Mouse (Mus musculus) urinary bladder, adult 18-20 months (tissue): ENCODE results near the gene 1700007K13Rik.
"Not testable (repeated sequence)": the region's sequence is repeated elsewhere in the genome, so short reads cannot be mapped to it uniquely, and the experiment has no call there.

ENCODE experiments used
- DNase-seq, 2 experiments: peaks; one replicate each; pipeline ENCODE4 v3.0.0; 2022; ENCODE audit warnings: low spot score in 2 of 2, mixed read lengths in 2 of 2

The 1700007K13Rik gene

DNA sequence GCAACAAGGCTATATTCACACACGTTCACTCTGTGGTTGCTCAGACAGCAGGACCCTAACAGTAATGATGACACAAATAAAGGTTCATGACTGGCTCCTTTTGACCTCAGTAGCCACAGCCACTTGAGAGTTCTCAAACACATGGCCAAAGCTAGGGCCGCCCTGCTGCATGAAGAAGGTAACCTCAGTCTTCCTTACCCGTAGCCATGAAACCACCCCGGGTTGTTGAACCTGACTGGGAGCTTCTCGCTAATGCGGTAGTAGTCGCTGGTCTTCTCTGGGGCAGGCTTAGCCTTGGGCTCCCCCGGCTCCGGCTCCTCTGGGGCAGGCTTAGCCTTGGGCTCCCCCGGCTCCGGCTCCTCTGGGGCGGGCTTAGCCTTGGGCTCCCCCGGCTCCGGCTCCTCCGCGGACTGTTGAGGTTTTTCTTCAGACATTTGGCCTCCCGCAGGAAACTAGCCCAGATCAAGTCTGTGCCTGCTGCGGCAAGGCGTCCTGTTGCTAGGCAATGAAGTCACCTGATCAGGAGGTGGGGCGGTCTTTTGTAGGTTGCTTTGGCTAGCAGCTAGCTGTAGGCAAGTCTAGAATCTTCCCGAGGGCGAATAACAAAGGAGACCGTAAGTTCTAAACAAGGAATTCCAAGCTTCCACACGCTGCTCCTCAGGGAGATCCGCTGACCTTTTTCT lies at the start of gene 1700007K13Rik:
Gene 1700007K13Rik (minus strand): TSS at position 497 of the 683 bp plus-strand sequence.
- DNase-seq, result peak; percentile 68 to 75

DNA sequence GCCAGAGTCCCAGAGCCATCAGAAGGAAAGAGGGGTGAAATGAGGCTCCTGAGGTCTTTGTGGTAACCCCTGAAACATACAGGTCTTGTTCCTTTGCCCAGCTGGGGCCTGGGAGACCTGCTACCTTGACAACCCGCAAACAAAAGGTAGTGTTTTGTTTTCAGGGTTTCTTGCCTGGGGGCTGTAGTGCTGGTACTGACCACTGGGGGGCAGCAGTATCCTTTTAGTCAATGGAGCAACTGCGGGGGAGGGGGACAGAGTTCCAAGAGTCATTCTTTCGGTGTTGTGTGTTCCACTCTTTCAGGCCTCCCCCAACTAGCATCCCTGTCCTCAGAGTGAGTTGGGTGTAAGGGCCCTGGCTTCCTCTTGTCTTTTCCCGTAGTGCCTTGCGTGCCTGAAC lies 48.4 kb upstream of the 1700007K13Rik start:
- DNase-seq, result peak; percentile 64 to 72

DNA sequence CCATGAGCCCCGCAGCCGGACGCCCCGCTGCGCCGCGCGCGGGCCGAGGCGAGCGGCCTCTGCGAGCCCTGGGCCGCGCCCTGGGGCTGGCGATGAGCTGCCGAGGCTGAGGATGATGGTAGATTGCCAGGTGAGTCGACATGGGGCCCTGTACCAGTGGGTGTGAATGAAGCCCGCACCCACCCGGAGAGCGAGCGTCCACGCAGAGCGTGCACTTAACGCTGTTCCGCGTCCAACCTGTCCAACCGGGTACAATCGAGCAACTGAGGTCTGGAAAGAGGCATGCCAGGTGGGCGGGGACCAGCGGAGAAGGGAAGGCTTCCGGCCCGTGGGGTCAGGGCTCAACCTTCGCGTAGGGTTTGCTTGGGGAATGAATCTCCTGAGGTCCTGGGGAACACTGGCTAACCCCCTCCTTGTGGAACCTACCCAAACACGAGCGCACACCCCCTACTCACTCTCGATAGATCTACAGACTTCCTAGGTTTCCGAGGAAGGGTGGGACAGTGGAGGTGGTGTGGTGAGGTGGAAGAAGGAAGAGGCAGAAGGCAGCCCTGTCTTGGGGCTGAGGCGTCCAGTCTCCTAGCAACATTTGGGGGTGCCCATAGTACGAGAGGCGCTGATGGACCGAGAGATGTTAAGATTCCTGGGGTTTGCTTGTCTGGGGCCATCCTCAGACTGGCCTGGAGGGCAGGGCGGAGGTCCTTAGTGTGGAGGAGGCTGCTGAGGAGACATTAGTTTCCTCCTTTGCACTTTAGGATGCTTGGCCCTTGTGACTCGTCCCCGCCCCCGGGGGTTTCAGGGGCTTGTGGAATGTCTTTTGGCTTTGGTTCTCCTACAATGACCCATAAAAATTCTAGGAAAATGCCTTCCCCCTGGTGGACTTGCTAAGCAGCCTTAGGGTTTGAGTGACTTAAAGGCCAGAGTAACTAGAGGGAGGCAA lies 47.6 kb upstream of the 1700007K13Rik start:
- DNase-seq, result peak in 1 of 2 experiments; percentile 62

DNA sequence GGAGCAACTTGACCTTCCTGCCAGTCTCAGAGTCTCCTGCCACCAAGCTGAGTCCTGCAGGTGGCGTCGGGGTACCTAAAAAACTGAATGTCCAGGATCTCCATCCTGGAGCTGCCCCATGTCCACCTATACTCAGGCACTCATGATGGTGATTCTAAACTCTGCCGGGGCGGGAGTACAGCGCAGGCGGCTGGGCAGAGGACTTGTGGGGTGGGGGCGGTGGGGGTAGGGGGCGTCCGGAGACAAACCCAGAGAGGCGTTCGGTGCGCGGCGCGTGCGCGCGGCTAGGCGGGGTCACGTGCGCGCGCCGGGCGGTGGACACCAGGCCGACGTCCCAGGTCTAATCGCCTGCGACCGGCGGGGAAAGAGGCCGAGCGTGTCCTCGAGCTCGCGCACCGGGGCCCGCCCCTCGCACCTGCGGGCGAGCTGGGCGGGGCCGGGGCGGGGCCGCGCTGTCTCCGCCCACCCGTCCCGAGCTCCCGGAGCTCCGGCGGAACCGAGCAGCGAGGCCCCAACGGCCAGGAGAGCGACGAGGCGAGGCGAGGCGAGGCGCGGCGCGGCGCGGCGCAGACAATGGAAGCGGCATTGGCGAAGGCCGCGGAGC lies 46.8 kb upstream of the 1700007K13Rik start, which contains the start of gene Ralgds:
Gene Ralgds (plus strand): TSS at position 328 of the 604 bp plus-strand sequence.
- no peak for DNase-seq

DNA sequence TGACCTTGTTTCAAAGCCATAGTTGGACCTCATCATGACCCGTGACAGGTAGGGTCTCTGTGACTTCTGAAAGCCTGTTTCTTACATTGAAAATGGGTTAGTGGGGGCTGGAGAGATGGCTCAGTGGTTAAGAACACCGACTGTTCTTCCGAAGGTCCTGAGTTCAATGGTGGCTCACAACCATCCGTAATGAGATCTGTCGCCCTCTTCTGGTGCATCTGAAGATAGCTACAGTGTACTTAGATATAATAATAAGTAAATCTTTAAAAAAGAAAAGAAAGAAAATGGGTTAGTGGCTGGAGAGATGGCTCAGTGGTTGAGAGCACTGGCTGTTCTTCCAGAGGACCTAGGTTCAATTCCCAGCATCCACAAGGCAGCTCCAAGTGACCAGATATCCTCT lies 45.5 kb upstream of the 1700007K13Rik start:
- DNase-seq, result not testable (repeated sequence)

DNA sequence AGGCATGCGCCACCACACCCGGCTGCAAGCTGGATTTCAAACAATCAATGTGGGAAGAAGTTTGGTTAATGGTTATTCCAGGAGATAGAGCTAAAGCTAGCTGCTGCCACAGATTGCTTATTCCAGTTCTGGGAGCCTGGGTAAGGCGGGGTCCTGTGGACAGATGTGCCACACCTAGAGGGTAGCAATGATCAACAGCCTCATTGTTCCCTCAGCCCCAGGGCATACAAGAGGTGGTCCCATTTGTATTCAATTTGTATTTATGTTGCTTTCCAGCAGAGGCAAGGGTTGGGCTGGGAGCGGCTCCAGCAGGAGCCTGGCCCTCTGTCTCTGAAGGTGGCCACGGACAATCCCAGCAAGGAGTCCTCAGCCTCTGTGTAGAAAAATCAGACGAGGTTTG lies 40.2 kb upstream of the 1700007K13Rik start:
- DNase-seq, result no peak

DNA sequence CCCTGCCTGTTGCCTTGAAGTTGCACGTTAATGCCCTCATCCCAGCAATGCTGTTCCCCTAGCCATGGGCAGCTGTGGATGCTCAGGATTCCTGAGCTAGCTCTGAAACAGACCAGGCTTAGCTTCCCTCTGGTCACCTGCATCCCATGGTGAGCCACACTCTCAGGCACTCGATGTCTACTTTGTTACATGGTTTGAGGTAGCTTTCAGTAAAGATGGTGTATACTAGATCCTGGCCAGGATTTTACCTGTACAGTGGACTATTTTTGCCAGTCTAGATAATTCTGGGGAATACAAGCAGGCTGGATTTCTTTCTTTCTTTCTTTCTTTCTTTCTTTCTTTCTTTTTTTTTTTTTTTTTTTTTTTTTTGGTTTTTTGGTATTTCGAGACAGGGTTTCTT lies 39.7 kb upstream of the 1700007K13Rik start, which contains the start of gene Gm10134:
Gene Gm10134 (plus strand): TSS at position 301 of the 400 bp plus-strand sequence.
- DNase-seq, result no peak

DNA sequence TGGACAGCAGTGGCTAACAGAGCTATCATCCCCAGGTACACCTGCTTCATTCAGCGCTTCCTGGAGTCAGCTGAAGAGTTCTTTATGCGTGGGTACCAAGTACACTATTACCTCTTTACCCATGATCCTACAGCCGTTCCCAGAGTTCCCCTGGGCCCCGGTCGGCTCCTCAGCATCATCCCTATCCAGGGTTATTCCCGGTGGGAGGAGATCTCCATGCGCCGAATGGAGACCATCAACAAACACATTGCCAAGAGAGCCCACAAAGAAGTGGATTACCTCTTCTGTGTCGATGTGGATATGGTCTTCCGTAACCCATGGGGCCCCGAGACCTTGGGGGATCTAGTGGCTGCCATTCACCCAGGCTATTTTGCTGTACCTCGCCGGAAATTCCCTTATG lies 38.5 kb upstream of the 1700007K13Rik start:
- no peak for DNase-seq

DNA sequence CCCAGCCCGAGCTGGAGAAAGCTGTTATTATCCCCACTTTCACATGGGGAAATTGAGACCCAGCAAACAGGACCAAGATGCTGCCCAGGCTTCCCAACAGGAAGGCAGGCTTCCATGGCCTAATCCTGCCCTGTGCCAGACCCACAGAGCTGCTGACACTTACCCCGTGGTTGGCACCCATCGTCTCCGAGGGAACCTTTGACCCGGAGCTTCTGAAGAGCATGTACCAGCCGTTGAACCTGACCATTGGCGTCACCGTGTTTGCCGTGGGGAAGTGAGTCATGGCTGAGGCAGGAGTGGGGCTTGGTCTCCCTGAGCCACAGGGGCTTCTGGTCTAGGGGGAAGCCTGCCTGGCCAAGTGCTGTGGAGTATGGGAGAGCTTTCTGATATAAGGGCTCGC lies 36.9 kb upstream of the 1700007K13Rik start:
- DNase-seq, result no peak

DNA sequence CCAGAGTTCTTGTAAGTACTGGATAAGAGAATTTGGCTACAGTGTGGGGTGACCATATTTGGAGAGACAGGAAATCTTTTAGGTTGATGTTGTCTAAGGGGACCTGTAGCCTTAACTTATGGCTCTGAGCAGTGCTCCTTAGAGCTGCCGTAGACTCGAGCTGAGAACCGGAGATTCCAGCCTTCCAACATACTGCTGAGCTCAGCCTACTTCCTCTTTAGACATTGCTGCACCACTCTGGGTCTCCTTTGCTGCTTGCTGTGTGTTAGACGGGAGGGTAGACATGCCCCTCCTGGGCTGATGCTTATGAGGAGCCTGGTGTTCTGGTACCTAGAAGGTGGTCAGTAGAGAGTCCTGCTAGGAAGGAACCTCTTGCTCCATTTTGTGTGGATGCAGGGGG lies 32.3 kb upstream of the 1700007K13Rik start:
- DNase-seq, result no peak

DNA sequence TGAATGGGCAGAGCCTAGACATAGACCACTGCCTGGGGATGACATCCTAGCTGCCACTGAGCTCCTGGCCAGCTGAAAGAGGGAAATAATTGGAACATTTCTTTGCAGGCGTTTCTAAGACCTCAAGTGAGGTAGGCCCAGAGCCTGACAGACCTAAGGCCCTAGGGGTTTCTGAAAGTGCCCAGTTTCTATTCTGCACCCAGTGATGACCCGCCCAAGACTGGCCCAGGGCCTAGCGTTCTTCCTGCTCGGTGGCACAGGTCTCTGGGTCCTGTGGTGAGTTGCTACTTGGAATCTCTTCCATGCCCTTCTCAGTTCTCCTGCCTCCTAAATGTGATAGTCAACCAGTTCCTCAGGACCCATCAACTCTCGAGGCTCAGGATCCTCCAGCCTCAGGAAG lies 31.4 kb upstream of the 1700007K13Rik start:
- DNase-seq, result no peak

DNA sequence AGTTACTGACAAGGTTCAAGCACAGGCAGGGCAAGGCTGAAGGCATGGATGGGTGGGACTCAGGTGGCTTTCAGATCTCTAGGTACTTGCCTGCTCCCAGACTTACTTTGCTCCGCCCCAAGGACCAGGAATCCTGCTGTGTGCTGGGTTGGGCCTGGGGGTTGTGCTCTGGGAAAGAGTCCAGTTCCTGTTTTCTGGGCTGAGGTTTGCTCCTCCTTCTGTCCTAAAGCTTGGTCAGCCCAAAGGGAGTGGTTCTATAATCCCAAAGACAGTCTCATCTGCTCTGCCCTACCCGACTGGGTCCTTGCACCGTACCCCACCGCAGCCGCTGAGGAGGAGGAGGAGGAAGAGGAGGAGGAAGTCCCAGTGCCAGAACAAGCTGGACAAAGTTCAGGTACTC lies 30.5 kb upstream of the 1700007K13Rik start, which contains the start of gene Gbgt1:
Gene Gbgt1 (plus strand): TSS at position 221 of the 400 bp plus-strand sequence.
- no peak for DNase-seq

DNA sequence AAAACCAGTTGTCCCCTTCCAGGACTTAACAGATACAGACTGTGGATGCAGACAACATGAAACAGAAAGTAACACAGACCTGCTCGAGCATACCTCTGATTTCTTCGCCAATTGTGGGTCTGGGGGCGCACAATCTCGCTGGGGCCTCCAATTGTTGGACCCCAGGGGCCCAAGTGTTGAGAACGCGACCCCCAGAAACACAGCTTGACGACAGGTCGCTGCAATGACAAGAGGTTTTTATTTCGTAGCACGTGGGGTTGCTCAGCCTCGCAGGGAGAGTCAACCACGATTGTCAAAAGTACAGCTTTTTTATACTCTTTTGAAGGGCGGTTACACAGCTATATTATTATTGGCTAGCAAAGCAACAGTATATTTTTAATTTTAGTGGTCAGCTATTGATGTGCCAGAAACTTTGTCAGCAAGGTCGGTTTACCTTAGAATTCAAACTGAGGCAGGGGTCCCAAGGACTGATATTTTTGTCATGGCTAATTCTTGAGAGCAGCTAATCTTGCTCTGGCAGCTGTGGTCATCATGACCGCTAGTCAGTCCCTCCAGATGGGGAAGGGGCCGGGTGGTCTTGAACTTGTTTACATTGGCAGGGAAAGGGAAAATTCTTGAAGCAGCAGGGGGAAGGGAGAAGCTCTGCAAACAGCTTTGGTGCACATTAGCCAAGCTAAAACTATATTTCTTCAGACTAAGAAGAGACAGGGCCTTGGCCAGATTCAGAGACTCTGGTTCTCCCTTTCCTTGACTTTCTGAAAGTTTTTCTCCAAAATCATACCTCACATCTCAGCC lies 29.9 kb upstream of the 1700007K13Rik start:
- no peak for DNase-seq

DNA sequence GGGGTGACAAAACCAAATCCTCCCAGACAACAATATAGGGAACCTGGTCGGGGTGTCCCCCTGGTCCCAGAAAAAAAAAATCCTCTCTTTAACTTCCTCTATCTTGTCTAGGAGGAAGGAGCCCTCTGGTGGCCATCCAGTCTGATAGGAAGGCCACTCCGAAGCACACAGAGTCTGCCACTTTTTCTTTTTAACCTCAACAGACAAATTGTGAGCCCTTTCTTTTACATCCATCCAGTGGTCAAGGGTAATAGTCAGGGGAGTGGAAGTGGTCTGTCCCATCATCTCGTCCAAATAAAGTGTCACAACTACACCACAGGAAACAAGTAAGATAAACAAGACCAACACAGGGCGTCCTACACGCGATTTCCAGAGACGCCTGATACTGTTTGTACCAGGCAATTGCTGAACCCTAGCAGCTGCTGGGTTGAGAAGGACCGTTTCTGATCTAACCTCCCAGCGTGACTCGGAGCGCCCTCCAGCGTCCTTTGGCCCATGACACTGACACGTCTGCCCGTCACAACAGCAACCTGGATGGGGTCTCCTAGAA lies 29.1 kb upstream of the 1700007K13Rik start:
- DNase-seq, result no peak

DNA sequence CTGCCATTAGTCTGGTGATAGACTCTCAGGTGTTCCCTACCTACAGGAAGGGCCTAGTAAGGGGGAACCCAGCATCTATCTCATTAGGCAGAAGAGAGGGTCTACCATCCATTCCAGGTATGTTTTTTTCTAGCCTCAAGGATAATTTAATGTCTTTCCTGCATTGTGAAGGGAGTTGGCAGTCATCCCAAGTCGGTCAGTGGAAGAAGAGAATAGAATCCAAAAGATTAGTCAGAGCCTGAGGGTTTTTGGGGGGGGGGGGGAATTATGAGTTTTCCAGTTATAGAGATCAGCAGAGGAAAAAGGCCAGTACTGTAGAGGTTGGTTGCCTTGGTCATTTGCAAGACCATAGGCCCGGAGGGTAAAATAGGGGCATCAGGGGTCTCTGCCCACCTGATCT lies 28.4 kb upstream of the 1700007K13Rik start:
- DNase-seq, result no peak

DNA sequence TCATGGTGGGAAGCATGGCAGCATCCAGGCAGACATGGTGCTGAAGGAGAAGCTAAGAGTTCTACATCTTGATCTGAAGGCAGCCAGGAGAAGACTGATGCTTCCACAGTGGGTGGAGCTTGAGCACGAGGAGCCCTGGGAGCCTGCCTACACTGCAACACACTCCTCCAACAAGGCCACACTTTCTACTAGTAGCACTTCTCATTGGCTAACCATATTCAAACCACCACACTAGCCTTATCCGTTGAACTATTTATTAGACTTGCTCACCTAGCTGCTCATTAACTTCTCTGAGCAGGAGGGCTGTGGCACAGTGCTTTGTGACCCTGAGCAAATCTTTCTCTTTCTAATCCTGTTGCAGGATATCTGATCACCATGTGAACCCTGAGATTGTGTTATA lies 17.7 kb upstream of the 1700007K13Rik start:
- DNase-seq, result no peak

DNA sequence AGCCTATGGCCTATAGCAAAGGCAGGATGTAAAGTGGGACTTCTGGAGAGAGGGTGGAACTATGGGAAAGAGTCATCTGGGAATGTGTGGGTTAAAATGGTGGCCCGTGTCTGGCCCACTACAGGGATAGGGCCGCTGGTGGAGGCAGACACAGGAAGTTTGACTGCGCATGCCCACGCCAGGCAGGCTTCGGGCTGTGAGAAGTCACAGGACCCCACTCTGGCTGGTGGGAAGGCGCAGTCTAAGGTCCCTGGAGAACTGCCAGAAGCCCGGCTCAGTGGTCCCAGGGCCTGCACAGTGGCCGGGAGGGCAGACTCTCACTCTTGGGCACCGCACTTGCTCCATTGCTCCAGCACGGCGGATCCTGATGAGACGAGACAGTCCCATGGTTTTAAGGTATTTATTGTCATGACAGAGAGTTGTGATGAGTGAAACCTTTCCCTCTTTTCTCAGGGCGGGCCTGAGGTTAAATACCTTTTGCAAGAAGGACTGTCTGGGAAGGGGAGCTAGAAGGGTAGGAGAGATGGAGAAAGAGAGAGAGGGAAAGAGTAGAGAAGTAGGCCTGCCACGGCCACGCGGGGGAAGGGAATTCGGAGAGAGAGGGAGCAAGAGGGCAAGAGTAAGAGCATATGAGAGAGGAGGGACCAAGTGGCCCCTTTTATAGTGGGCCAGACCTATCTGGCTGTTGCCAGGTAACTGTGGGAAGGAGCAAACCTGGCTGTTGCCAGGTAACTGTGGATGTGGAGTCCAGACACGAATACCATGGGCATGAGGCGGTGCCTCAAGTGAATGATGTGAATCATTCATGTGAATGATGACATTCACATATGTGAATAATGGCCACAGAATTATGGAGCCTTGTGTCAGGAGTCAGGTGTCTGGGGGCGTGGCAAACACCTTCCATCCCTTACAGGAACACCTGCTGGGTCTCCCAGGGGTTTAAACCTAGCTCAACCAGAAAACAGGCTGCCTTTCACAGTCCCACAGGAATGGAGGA lies 13.4 kb upstream of the 1700007K13Rik start:
- DNase-seq, result no peak

DNA sequence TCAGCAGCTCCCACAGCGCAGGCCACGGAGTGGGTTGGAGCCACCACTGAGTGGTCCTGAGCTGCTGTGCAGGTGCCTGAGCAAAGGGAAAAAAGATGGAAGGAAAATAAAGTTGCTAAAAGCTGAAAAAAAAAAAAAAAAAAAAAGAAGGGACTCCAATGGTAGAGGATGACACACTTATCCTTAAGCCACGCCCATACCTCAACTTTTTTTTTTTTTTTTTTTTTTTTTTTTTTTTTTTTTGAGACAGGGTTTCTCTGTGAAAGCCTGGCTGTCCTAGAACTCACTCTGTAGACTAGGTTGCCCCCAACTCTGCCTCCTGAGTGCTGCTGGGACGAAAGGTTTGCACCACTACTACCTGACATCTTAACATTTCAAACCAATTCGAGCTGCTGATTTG lies 11.9 kb upstream of the 1700007K13Rik start:
- not testable (repeated sequence) for DNase-seq

DNA sequence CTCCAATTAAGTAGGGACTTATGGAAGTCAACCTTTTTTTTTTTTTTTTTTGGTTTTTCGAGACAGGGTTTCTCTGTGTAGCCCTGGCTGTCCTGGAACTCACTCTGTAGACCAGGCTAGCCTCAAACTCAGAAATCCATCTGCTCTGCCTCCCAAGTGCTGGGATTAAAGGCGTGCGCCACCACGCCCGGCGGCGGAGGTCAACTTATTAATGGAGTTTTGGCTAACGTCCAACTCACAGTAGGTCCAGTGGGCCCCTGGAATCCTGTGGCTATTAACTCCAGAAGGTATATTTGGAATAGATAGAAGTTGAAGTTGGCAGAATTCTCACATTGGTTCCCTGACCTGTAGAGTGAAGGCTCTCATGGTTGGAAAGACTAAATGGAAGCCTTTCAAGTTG lies 5.9 kb upstream of the 1700007K13Rik start:
- DNase-seq, result not testable (repeated sequence)

DNA sequence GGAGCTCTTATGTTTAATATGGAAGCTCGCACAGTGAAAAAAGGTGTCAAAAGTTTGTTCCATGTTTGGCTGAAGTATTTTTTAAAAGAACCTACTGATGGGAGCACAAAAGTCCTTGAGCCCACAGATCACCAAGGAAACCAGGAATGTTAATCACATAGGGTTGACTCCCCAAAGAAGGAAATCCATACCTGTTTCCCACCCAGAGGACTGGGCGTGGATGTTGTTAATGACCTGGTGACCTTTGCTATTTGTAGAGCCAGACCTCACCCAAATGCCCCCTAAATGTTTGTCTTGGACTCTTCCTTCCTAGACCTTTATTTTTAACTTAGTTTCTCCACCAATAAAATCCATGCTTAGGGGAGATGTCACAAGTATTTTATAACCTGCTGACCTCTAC lies 4.5 kb upstream of the 1700007K13Rik start:
- DNase-seq, result no peak
